Mouse (Mus musculus) activated CD4-positive, CD25-positive, alpha-beta regulatory T cell, adult 4 months (primary cell): ENCODE results near the gene Slc19a1. TPM values are rescaled to one million over a fixed set of nuclear protein-coding genes. Genes with fewer than 3 reads are reported as not detected.

Experiments used
- ATAC-seq: one replicate; pipeline ENCODE4 v1.8.0; 2017
- polyA plus RNA-seq, 2 experiments: library from polyadenylated mRNA; unstranded; fragments of 100-300 nt; shearing (Covaris generic); gene quantifications; one replicate each; pipeline ENCODE4 v1.2.1; 2017

The Slc19a1 gene
- polyA plus RNA-seq, 2 experiments from 2014 or later: 24.7 to 38.1 TPM

GRCm38 (mm10) chr10:77097006-77097889, 65.2 kb downstream of the Slc19a1 start:
- ATAC-seq: no peak

- ATAC-seq: no peak
Measured at GRCm38 (mm10) chr10:77097890-77098200, 65.8 kb downstream of the Slc19a1 start.

- no peak for ATAC-seq
Measured at GRCm38 (mm10) chr10:77098619-77099018, 66.6 kb downstream of the Slc19a1 start.

GRCm38 (mm10) chr10:77099777-77100176, 67.7 kb downstream of the Slc19a1 start:
- ATAC-seq: no peak

- no peak for ATAC-seq
Measured at GRCm38 (mm10) chr10:77103689-77104088, 71.6 kb downstream of the Slc19a1 start.

- ATAC-seq: peak; percentile 43
Measured at GRCm38 (mm10) chr10:77104327-77104726, 72.3 kb downstream of the Slc19a1 start.

GRCm38 (mm10) chr10:77108106-77108505, 76.1 kb downstream of the Slc19a1 start:
- ATAC-seq: no peak

- ATAC-seq: no peak
Measured at GRCm38 (mm10) chr10:77110010-77110409, 78.0 kb downstream of the Slc19a1 start.

Other genes with a start within 250 kb of the Slc19a1 start
- gene Pcbp3, start 70.4 kb upstream of the Slc19a1 start, polyA plus RNA-seq: 1 to 10 TPM; 3.7 to 8.2 TPM
- gene Col18a1, start 134.3 kb downstream of the Slc19a1 start, polyA plus RNA-seq: under 1 TPM; 0.09 to 0.17 TPM
- 10 to 100 TPM; 18.5 to 19.9 TPM for gene Pofut2, start 227.0 kb downstream of the Slc19a1 start, polyA plus RNA-seq